Mouse (Mus musculus): ENCODE results near the gene Tnni3k.

The Tnni3k gene

DNA sequence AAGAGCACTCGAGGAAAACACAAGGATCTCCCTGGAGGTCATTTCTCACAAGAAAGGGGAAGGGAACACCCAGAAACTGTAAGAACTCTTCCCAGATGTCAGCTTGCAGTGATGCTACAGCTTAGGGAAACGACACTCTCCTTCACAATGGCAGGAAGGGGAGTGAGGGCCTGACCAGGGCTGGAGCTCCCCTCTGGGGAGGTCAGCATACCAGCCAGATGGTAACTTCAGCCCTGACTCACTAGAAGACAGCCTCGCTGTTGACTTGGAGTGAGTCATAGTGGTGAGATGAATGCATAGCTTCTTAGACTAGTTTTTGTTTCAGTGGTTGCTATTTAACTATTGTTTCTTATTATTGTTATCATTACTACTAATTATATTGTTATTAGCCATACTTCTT is 300.7 kb downstream of the Tnni3k start:
- no peak for DNase-seq

GRCm38 (mm10) chr3:154744317-154744716 is 310.9 kb downstream of the Tnni3k start:
- DNase-seq = no peak

GRCm38 (mm10) chr3:154742927-154743326 is 312.3 kb downstream of the Tnni3k start:
- no peak for DNase-seq

GRCm38 (mm10) chr3:154741496-154741895 is 313.7 kb downstream of the Tnni3k start:
- no peak for DNase-seq

All from cerebellum, adult 9-10 months (tissue).